Mouse (Mus musculus) cerebellum, adult 2 months (tissue): Measurements from ENCODE around the gene Dennd6a.

Source experiments
- CTCF ChIP-seq: fragments of 200-500 bp; IDR thresholded peaks from 2 replicates; pipeline ENCODE4 v1.5.1; 2011; ENCODE audit warnings: low read depth, mild to moderate bottlenecking, control low read depth, low read length, moderate library complexity, borderline replicate concordance; ENCODE audit not compliant: insufficient read depth
- POLR2A ChIP-seq: fragments of 200-500 bp; IDR thresholded peaks from 2 replicates; pipeline ENCODE4 v1.6.1; 2011; ENCODE audit warnings: low read length, control low read depth, borderline replicate concordance; ENCODE audit not compliant: insufficient read depth

DNA sequence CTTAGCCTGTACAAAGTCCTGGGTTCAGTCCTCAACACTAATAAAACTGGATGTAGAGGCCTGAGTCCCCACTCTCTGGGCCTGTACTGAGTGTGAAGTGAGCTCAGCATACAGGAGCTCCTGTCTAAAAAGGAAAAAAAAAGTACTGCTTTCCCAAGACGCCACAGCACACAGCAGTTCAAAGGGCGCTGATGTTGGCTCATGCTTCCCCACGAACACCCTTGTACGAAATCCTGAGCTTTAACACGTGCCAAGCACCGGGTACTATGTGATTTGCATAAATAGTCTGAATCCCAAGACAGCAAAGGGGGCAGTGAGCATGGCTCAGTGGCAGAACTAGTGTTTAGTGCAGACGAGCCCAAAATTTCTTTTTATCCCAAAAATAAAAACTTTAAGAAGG is 43.3 kb upstream of the Dennd6a start:
- TF ChIP-seq CTCF: no peak
- no peak for TF ChIP-seq POLR2A
